In the genomic region with DNA sequence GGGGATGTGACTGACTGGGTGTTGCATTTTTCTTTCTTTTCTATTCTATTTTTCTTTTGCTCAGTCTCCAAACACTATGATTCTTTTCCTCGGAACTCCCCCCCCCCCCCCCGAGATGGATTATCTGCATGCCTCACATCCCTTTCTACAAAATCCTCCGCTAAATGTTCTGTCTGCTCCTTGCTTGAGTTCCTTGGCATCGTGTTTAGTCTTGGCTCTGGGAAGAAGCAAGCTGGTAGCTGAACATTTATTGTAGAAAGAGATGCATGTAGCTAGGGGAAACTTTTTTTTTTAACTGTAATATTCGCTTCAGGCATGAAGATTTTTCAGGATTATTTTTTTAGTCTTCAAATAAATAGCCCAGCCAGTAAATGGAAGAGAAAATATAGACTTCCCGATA, we compare ENCODE assay signal across 32 mouse cellular contexts.
A peak's percentile ranks its signal among the peaks of the same experiment; 100 is the strongest.
DNase-seq lines count a peak whose midpoint lies in the region; ATAC-seq and TF ChIP-seq lines count a peak whose summit lies in the region.
"Had no signal": no experiment of that assay in that cellular context is flagged by ENCODE, and none has a peak within 500 bp of the region (broad histone marks: within the 10 kb centered on the region; RNA-seq: fewer than 3 reads in every experiment).

No protein-coding gene starts in this region.

- H3K9me3 ChIP-seq in forebrain, embryonic 15.5 days: no peaks in the 10 kb centered on the region
- no peaks in the 10 kb centered on the region for H3K9me3 ChIP-seq in forebrain, embryonic 13.5 days (replicated peaks)
- H3K9me3 ChIP-seq: embryonic facial prominence, embryonic 13.5 days; forebrain, embryonic 10.5 days; heart, embryonic 10.5 days; heart, embryonic 15.5 days; hindbrain, embryonic 13.5 days; limb, embryonic 10.5 days; limb, embryonic 15.5 days; midbrain, embryonic 13.5 days; neural tube, embryonic 15.5 days had no signal

- H3K36me3 ChIP-seq in forebrain, embryonic 15.5 days: no peaks in the 10 kb centered on the region
- H3K36me3 ChIP-seq in forebrain, embryonic 13.5 days (ENCODE audit: poor library complexity, severe bottlenecking): no peaks in the 10 kb centered on the region
- H3K36me3 ChIP-seq: embryonic facial prominence, embryonic 13.5 days; forebrain, embryonic 10.5 days; heart, embryonic 10.5 days; heart, embryonic 15.5 days; hindbrain, embryonic 13.5 days; limb, embryonic 10.5 days; limb, embryonic 15.5 days; liver, embryonic 13.5 days; midbrain, embryonic 13.5 days; neural tube, embryonic 15.5 days had no signal

- no peak overlapping the region for H3K4me3 ChIP-seq in forebrain, embryonic 15.5 days
- H3K4me3 ChIP-seq in forebrain, embryonic 13.5 days: no peak overlapping the region
- no peak overlapping the region for H3K4me3 ChIP-seq in layer of hippocampus, adult 2 months
- H3K4me3 ChIP-seq: embryonic facial prominence, embryonic 13.5 days; forebrain, embryonic 10.5 days; heart, embryonic 10.5 days; heart, embryonic 15.5 days; hindbrain, embryonic 13.5 days; limb, embryonic 10.5 days; limb, embryonic 15.5 days; liver, embryonic 13.5 days; megakaryocyte, embryonic 14.5 days; midbrain, embryonic 13.5 days; neural tube, embryonic 15.5 days had no signal

- in situ Hi-C loops in Patski (cut with MboI; ENCODE audit: low pct_unique_long_range_greater_than_20kb): no loop called here

- CTCF ChIA-PET in Patski (lab: Charles Lee): no interaction called here

- H3K4me2 ChIP-seq in forebrain, embryonic 15.5 days (replicated peaks): no peak overlapping the region
- no peak overlapping the region for H3K4me2 ChIP-seq in forebrain, embryonic 13.5 days
- H3K4me2 ChIP-seq: embryonic facial prominence, embryonic 13.5 days; heart, embryonic 15.5 days; hindbrain, embryonic 13.5 days; limb, embryonic 15.5 days; liver, embryonic 13.5 days; midbrain, embryonic 13.5 days; neural tube, embryonic 15.5 days had no signal

- no peaks in the 10 kb centered on the region for H3K4me1 ChIP-seq in forebrain, embryonic 15.5 days
- no peaks in the 10 kb centered on the region for H3K4me1 ChIP-seq in forebrain, embryonic 13.5 days
- H3K4me1 ChIP-seq: embryonic facial prominence, embryonic 13.5 days; forebrain, embryonic 10.5 days; heart, embryonic 10.5 days; heart, embryonic 15.5 days; hindbrain, embryonic 13.5 days; limb, embryonic 10.5 days; limb, embryonic 15.5 days; liver, embryonic 13.5 days; megakaryocyte, embryonic 14.5 days; midbrain, embryonic 13.5 days; neural tube, embryonic 15.5 days had no signal

- H3K9ac ChIP-seq in forebrain, embryonic 15.5 days (replicated peaks): no peak overlapping the region
- no peak overlapping the region for H3K9ac ChIP-seq in forebrain, embryonic 13.5 days
- H3K9ac ChIP-seq: embryonic facial prominence, embryonic 13.5 days; heart, embryonic 15.5 days; hindbrain, embryonic 13.5 days; limb, embryonic 15.5 days; liver, embryonic 13.5 days; midbrain, embryonic 13.5 days; neural tube, embryonic 15.5 days had no signal

- peak in 1 of 2 experiments; percentile 58 for DNase-seq in layer of hippocampus, adult 2 months (ENCODE audit: low spot score in 2 of 2)
- no peak for DNase-seq in layer of hippocampus, postnatal 36 days
- DNase-seq in Patski (ENCODE audit: low read depth, low spot score): peak; percentile 20
- DNase-seq in telencephalon, adult 2 months (ENCODE audit: low read depth, low spot score): peak; percentile 45
- DNase-seq in kidney, adult 11 months: no peak
- DNase-seq: adrenal gland, postnatal 25 days; cerebellum, adult 9-10 months; gastrocnemius, postnatal 14 days; heart, postnatal 36 days; kidney, postnatal 25 days; liver, embryonic 13.5 days; lung, adult 18-20 months; lung, postnatal 4 days; retina, postnatal 1 day; spleen, adult 18-20 months; thymus, adult 2 months; thymus, postnatal 36 days had no signal

- POLR2A ChIA-PET in Patski (lab: Charles Lee): no interaction called here

- no peak for TF ChIP-seq CTCF in layer of hippocampus, adult 2 months (conservative IDR thresholded peaks at IDR 0.05)
- TF ChIP-seq CTCF in Patski (IDR thresholded peaks at IDR 0.05): no peak

- ATAC-seq in forebrain, embryonic 15.5 days (replicated peaks): no peak
- ATAC-seq in forebrain, embryonic 13.5 days: no peak
- peak; percentile 65 for ATAC-seq in Patski
- ATAC-seq: intestine, postnatal 0 days; lung, postnatal 0 days; midbrain, embryonic 13.5 days had no signal

- WGBS in forebrain, embryonic 15.5 days: 54% methylated on average over 5 of the region's 6 CpGs
- 60% methylated on average over 6 of the region's 6 CpGs for WGBS in forebrain, embryonic 13.5 days

- H3K27ac ChIP-seq in forebrain, embryonic 15.5 days (replicated peaks): peak overlapping the region; percentile 56; the same call in 1 of the 2 replicates
- no peak overlapping the region for H3K27ac ChIP-seq in forebrain, embryonic 13.5 days
- H3K27ac ChIP-seq in layer of hippocampus, adult 2 months: peak overlapping the region; percentile 63; the same call in 1 of the 2 replicates
- H3K27ac ChIP-seq: embryonic facial prominence, embryonic 13.5 days; forebrain, embryonic 10.5 days; heart, embryonic 10.5 days; heart, embryonic 15.5 days; hindbrain, embryonic 13.5 days; limb, embryonic 10.5 days; limb, embryonic 15.5 days; liver, embryonic 13.5 days; midbrain, embryonic 13.5 days; neural tube, embryonic 15.5 days; stomach, postnatal 0 days had no signal

- H3K27me3 ChIP-seq in forebrain, embryonic 15.5 days: no peaks in the 10 kb centered on the region
- no peaks in the 10 kb centered on the region for H3K27me3 ChIP-seq in forebrain, embryonic 13.5 days
- H3K27me3 ChIP-seq in Patski: peaks cover 2% of the 10 kb centered on the region
- H3K27me3 ChIP-seq: embryonic facial prominence, embryonic 13.5 days; heart, embryonic 15.5 days; hindbrain, embryonic 13.5 days; limb, embryonic 15.5 days; liver, embryonic 13.5 days; megakaryocyte, embryonic 14.5 days; midbrain, embryonic 13.5 days; neural tube, embryonic 15.5 days had no signal

Comparison
In these comparisons a context has a peak if more than half of its experiments do, and no peak if none do; other contexts are left out.
1. DNase-seq: peak in Patski (single experiment) and telencephalon, adult 2 months (single experiment); none in layer of hippocampus, postnatal 36 days (0 of 2) and kidney, adult 11 months (single experiment).